Mouse (Mus musculus): Measurements from ENCODE around the gene Nhlrc3. TPM values are rescaled to one million over a fixed set of nuclear protein-coding genes. Genes with fewer than 3 reads are reported as not detected.

Gene Nhlrc3
- total RNA-seq, 2 experiments from 2014 or later: 5.7 to 6.9 TPM

Other genes starting within 250 kb of the Nhlrc3 start
- gene Proser1, start 334 bp upstream of the Nhlrc3 start, total RNA-seq (2021): 10 to 100 TPM; 10.9 to 12.0 TPM
- not detected for gene Stoml3, start 25.3 kb upstream of the Nhlrc3 start, total RNA-seq (2021)
- gene Frem2, start 194.0 kb upstream of the Nhlrc3 start, total RNA-seq (2021): 10 to 100 TPM; 14.6 to 15.0 TPM

Measured in heart, postnatal 14 days (tissue).